Mouse (Mus musculus) heart, postnatal 10 days (tissue): Measurements from ENCODE around the gene Cdk7. TPM values are rescaled to one million over a fixed set of nuclear protein-coding genes. Genes with fewer than 3 reads are reported as not detected.

Source experiments
- total RNA-seq, 2 experiments: library from RNA; stranded (reverse); gene quantifications; 2 replicates each; pipeline ENCODE4 v1.2.3; 2021

Gene Cdk7
- total RNA-seq, 2 experiments from 2014 or later = 29.5 to 34.8 TPM

Other genes with a start within 250 kb of the Cdk7 start
- 10 to 100 TPM; 22.6 to 25.2 TPM for gene Gtf2h2, start 238.4 kb downstream of the Cdk7 start, total RNA-seq
- gene Ocln, start 178.2 kb downstream of the Cdk7 start, total RNA-seq = 1 to 10 TPM in 1 of 2 experiments, under 1 TPM in 1; 0.94 to 1.2 TPM
- 1 to 10 TPM; 1.1 to 1.4 TPM for gene Marveld2, start 114.0 kb downstream of the Cdk7 start, total RNA-seq
- gene Ak6, start 80.0 kb downstream of the Cdk7 start, total RNA-seq = 10 to 100 TPM; 77.7 to 78.5 TPM
- 10 to 100 TPM; 19.9 to 20.2 TPM for gene Rad17, start 79.9 kb downstream of the Cdk7 start, total RNA-seq
- 10 to 100 TPM; 14.7 to 16.8 TPM for gene Taf9, start 79.4 kb downstream of the Cdk7 start, total RNA-seq
- gene Ccdc125, start 61.2 kb downstream of the Cdk7 start, total RNA-seq = 1 to 10 TPM; 1.5 to 2.0 TPM
- 100 to 1,000 TPM; 163 to 174 TPM for gene Mrps36, start 13.7 kb upstream of the Cdk7 start, total RNA-seq
- gene Cenph, start 45.0 kb upstream of the Cdk7 start, total RNA-seq = 1 to 10 TPM; 2.1 to 2.8 TPM
- gene Ccnb1, start 55.6 kb upstream of the Cdk7 start, total RNA-seq = 10 to 100 TPM; 19.3 to 27.8 TPM
- 10 to 100 TPM; 28.9 to 32.2 TPM for gene Slc30a5, start 102.5 kb upstream of the Cdk7 start, total RNA-seq